Mouse (Mus musculus) embryonic fibroblast, embryonic 13.5 days (primary cell): ENCODE data around the gene Crybb1. TPM values are rescaled to one million over a fixed set of nuclear protein-coding genes. Genes with fewer than 3 reads are reported as not detected.

Experiments
- H3K27ac ChIP-seq: 2 replicates; pipeline ENCODE4 v1.5.1; 2012; ENCODE audit warnings: low read length, control low read depth, inconsistent platforms; ENCODE audit not compliant: insufficient read depth
- H3K4me1 ChIP-seq: 2 replicates; pipeline ENCODE4 v1.6.1; 2011; ENCODE audit warnings: low read length; ENCODE audit not compliant: control insufficient read depth, insufficient read depth
- H3K4me3 ChIP-seq: 2 replicates; pipeline ENCODE4 v1.5.1; 2011; ENCODE audit warnings: mild to moderate bottlenecking, control low read depth, low read length; ENCODE audit not compliant: insufficient read depth
- CTCF ChIP-seq: IDR thresholded peaks from 2 replicates; pipeline ENCODE4 v1.5.1; 2011; ENCODE audit warnings: mild to moderate bottlenecking, control low read depth, low read length, moderate library complexity, borderline replicate concordance; ENCODE audit not compliant: insufficient read depth
- POLR2A ChIP-seq: IDR thresholded peaks from 2 replicates; pipeline ENCODE4 v1.6.1; 2011; ENCODE audit warnings: low read depth, mild to moderate bottlenecking, control low read depth, low read length, moderate library complexity
- polyA plus RNA-seq: library from polyadenylated mRNA; stranded (reverse); fragments of >200 nt; gene quantifications from 2 replicates; pipeline ENCODE4 v1.2.4, GENCODE M21; 2011; ENCODE audit warnings: low read depth; ENCODE audit not compliant: missing spikeins, insufficient read length

The Crybb1 gene
- polyA plus RNA-seq, 1 experiment: not detected

DNA sequence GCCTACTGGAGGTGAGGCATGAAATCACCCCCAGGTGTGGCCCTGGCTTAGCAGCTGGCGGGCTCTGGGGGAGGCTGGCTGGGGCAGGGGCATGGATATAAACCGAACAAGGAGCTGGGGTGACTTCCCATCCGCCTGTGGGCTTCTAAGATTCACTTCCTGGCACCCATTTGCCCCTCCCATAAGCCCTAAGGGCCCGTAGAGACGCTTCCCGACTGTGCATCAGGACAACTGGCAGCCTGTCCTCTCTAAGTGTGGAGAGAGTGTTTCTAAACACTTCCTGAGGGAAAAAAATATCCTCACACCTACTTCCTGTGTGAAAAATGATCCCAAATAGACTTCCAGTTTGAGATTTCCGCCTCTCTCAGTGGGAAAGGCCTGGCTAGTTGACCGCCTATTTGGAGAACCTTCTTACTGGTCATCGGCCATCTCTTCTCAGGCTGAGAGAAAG lies 39.8 kb upstream of the Crybb1 start:
- Histone ChIP-seq H3K27ac (no peak overlapping the region), H3K4me3 (no peak overlapping the region)

DNA sequence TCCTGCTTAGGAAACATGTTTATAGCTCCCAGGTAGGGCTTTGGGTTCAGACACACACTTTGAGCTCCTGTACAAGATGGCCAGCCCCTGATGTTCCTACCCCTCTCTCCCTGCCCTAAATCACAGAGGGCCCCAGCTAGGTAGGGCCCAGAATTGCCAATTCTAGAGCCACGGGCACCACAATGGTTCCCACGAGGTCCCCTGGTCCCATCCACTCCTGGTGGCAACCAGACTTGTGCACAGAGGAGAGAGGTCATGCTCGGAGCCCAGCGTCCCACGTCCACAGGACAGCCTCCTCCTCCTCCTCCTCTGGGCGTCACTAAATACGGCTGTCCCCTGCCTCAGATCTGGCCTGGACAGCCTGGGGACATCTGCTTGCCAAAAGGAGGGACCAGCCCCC lies 39.3 kb upstream of the Crybb1 start:
- TF ChIP-seq CTCF: no peak
- TF ChIP-seq POLR2A: no peak
- Histone ChIP-seq H3K4me3 (no peak overlapping the region), H3K4me1 (no peaks in the 10 kb centered on the region), H3K27ac (no peak overlapping the region)

More for the DNA sequence above, 39.8 kb upstream of the Crybb1 start:
- H3K4me1 ChIP-seq: no peaks in the 10 kb centered on the region
- no peak for TF ChIP-seq CTCF
- no peak for TF ChIP-seq POLR2A

DNA sequence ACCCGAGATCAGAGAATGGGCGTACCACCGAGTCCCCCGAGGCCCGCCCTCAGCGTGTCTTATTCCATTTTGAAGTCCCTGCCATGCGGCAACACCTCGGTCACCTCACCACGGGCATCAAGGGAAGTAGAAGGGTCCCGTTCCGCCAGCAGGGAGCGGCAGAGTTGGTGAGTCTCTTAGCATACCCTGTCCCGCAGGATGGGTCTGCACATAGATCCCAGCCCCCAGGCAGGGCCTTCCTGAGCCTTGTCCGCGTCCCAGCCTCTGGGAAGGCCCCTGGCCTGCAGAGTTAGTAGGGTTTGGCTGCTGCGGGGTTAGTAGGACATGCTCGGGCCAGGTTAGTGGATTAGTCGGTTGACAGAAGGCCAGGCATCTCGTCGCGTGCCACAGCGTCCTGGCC lies 38.6 kb upstream of the Crybb1 start:
- Histone ChIP-seq H3K27ac (no peak overlapping the region), H3K4me1 (no peaks in the 10 kb centered on the region), H3K4me3 (no peak overlapping the region)
- TF ChIP-seq POLR2A: no peak
- no peak for TF ChIP-seq CTCF

DNA sequence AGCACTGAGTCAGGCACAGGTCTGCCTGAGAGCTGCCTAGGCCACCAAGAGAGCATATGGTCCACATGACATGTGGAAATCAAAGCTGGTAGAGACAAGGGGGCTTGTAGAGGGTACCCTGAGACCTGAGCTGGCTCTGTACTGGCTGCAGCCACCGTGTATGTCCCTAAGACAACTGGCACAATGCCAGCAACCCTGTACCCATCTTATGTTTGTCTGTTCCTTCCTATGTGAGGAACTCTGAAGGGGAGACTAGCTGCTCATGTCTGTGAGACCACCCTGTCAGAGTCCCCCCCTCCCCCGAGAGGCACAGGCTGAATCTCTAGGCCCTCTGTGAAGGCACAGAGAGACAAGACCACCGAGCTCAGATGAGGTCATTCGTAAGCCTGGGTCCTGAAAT lies 36.9 kb upstream of the Crybb1 start:
- TF ChIP-seq CTCF (no peak), POLR2A (no peak)

DNA sequence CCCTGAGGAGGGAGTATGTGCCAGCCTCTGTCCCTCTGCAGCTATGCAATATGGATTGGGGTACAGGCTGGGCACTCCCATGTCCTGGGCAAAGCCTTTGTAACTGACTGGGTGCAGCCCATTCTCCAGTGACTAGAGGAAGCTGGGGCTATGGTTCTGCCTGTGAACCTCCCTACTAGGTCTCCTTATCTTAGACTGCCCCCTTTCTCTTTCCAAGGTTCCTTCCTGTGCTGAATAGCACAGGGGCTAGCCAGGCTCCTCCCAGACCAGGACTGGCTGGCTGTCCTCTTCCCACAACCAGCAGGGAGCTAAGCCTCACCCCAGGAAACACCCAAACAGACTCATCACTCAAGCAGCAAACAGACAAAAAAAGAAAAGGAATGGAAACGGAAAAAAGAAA lies 36.2 kb upstream of the Crybb1 start:
- no peak overlapping the region for H3K4me3 ChIP-seq
- no peaks in the 10 kb centered on the region for H3K4me1 ChIP-seq
- TF ChIP-seq CTCF: no peak
- TF ChIP-seq POLR2A: no peak
- H3K27ac ChIP-seq: no peak overlapping the region

More for the DNA sequence above, 36.9 kb upstream of the Crybb1 start:
- Histone ChIP-seq H3K4me1 (no peaks in the 10 kb centered on the region), H3K27ac (no peak overlapping the region), H3K4me3 (no peak overlapping the region)

DNA sequence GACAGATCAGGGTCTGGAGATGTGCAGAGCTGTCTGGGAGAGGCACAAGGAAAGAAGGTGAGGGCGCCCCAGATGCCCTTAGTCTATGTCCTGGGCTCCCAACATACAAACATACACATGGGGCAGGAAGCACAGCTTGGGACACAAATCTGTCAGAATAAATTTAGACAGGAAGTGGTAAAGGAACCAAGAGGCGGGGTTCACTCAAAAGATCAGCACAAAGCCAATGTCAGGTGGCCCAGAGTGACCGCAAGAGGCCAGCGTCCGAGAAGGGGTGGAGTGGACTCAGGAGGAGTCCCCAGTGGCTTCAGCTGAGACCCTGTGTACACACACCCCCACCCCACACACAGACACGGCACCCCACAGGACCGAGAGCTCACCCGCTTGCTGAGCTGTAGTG lies 35.4 kb upstream of the Crybb1 start:
- no peak for TF ChIP-seq POLR2A
- no peak for TF ChIP-seq CTCF
- Histone ChIP-seq H3K4me3 (no peak overlapping the region), H3K4me1 (no peaks in the 10 kb centered on the region), H3K27ac (no peak overlapping the region)

DNA sequence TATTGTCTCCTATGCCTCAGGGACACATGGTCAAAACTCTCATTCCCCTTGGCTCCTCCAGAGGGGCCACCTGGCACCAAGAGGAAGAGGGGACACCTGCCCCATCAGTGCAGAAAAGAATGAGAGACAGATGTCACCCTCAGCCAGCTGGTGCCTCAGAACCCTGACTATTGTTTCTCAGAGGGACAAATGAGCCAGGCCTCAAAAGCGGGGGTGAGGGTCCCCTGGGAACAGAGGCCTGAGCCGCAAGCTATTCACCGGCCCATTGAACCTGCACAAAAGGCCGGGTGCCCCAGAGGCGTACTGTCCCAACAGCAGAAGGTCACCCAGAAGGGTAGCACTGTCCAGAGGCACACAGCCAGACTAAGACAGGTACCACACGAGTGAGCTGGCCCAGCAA lies 30.0 kb upstream of the Crybb1 start:
- Histone ChIP-seq H3K4me1 (no peaks in the 10 kb centered on the region), H3K4me3 (no peak overlapping the region), H3K27ac (no peak overlapping the region)
- no peak for TF ChIP-seq CTCF
- no peak for TF ChIP-seq POLR2A

DNA sequence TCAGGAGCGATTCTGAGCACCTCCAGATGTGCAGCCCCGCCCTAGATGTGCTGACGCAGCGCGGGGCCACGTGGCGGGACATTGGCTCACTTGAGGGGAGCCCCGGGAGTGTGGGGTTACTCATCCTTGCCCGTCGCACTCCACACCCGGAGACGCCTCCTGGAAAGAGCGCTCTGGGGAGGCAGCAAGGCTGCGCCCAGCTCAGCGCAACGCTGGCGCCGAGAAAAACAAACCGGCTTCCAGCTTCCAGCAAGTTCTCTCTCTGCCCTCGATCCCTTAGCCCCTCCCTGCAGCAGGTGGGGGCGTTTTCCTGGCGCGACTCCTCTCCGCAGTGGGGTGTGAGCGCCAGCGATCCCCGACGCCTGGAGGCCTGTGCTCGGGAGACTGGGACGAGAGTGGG lies 28.3 kb upstream of the Crybb1 start:
- Histone ChIP-seq H3K27ac (no peak overlapping the region), H3K4me1 (no peaks in the 10 kb centered on the region), H3K4me3 (peak overlapping the region; percentile 10; the same call in 1 of the 2 replicates)
- TF ChIP-seq POLR2A (no peak), CTCF (no peak)

DNA sequence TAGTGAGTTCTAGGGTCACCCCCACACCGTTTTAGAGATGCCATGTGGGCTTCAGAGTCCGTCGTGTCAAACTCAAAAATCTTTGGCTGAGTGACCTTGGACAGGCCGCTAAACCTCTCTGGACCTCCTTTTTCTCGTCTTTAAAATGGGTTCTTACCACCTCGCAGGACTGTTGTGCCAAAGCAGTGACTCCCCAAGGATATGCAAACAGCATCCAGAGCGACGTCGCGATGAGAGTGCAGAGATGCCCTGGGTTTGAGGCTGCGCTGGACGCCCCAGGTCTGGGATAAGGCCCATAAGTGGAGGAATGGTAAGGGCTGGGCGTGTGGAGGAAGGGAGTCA lies 27.7 kb upstream of the Crybb1 start:
- no peak overlapping the region for H3K4me3 ChIP-seq
- no peaks in the 10 kb centered on the region for H3K4me1 ChIP-seq
- TF ChIP-seq CTCF: no peak
- no peak for TF ChIP-seq POLR2A
- no peak overlapping the region for H3K27ac ChIP-seq

DNA sequence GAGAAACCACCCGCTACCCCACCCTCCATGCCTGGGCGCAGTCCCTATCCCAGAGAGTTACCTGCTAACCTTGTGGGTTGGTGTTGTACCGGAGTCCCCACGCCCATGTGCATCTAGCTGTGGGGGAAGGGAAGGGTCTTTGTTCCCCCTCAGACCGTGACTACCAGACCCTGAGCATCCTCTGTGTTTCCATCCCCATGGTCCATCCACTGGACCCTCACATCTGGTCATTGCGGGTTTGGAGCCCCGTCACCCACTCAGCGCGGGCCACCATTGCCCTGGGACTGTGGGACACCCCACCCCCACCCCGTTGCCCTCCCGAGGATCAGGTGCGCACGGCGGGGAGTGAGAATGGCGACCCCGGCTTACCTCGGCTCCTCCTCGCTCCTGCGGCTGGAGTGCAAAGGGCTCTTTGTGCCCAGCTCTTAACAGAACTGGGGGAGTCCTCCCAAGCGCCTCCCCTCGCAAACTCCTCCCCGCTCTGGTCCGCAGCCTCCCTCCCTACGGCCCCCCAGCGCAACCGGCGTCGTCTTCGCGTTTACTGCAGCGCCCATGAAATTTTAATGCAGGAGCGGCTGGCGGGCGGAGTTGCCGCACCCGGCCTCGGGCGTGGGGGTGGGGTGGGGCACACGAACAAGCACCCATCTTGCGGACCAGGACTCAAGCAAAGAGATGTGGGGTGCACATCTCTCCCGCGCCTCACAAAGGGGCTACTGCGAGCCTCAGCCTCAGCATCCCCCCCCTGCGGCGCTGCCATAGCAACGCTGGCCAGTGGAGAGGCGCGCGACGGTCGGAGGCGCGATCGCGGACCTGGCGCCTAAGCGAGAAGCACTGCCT lies 27.2 kb upstream of the Crybb1 start:
- H3K4me3 ChIP-seq: no peak overlapping the region

More for the DNA sequence above, 27.2 kb upstream of the Crybb1 start:
- no peak for TF ChIP-seq CTCF
- no peak overlapping the region for H3K27ac ChIP-seq
- H3K4me1 ChIP-seq: no peaks in the 10 kb centered on the region
